ENCODE assay signal across 30 mouse cellular contexts in the genomic region with DNA sequence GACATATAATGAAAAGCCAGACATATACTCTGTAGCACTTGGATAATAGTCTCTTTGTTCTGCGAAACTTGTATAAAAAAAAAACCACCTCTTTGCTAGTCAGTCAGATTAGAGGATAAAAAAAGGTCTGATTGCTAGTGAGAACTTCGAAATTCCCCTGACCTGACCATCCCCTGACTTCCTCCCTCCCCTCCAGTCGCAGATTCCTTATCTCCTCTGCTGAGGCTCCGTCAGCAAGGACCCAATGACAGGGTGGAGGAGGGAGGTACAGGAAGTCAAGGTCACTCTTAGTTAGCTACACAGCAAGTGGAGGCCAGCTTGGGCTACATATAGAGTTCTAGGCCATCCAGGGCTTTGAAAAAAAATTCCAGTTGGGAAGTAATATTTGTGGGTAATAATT. TPM values are rescaled to one million over a fixed set of nuclear protein-coding genes. Genes with fewer than 3 reads are reported as not detected.
A peak's percentile ranks its signal among the peaks of the same experiment; 100 is the strongest.
DNase-seq lines count a peak whose midpoint lies in the region; ATAC-seq and TF ChIP-seq lines count a peak whose summit lies in the region.
"Had no signal": no experiment of that assay in that cellular context is flagged by ENCODE, and none has a peak within 500 bp of the region (broad histone marks: within the 10 kb centered on the region; RNA-seq: fewer than 3 reads in every experiment).

No protein-coding gene starts in this region.

- DNase-seq in heart, embryonic 10.5 days (ENCODE audit: low spot score) = no peak
- DNase-seq in heart, adult 11 months = no peak
- DNase-seq in stomach, postnatal 0 days (ENCODE audit: low spot score) = no peak
- DNase-seq in right cerebral cortex, adult 18-20 months = no peak
- DNase-seq: adrenal gland, adult 8-10 months; cerebellum, adult 18-20 months; cerebellum, postnatal 14 days; embryo, embryonic 11 days; gastrocnemius, postnatal 36 days; kidney, adult 8-10 months; kidney, postnatal 14 days; left cerebral cortex, postnatal 4 days; lung, postnatal 4 days; right cerebral cortex, postnatal 4 days; thymus, postnatal 25 days had no signal

- 13% methylated on average over 4 of the region's 4 CpGs for WGBS in heart, embryonic 10.5 days
- WGBS in stomach, embryonic 15.5 days = 21% methylated on average over 4 of the region's 4 CpGs
- WGBS in stomach, postnatal 0 days = 36% methylated on average over 4 of the region's 4 CpGs
- WGBS in intestine, embryonic 15.5 days = 23% methylated on average over 4 of the region's 4 CpGs
- 60% methylated on average over 4 of the region's 4 CpGs for WGBS in midbrain, embryonic 16.5 days

- peak overlapping the region; percentile 60; the same call in 1 of the 2 replicates for H3K27ac ChIP-seq in heart, embryonic 10.5 days
- peak overlapping the region; percentile 48 for H3K27ac ChIP-seq in stomach, embryonic 15.5 days
- no peak overlapping the region for H3K27ac ChIP-seq in stomach, postnatal 0 days (replicated peaks)
- H3K27ac ChIP-seq in intestine, embryonic 15.5 days = peak overlapping the region; percentile 37; the same call in 1 of the 2 replicates
- H3K27ac ChIP-seq in midbrain, embryonic 16.5 days (ENCODE audit: low read length) = no peak overlapping the region
- H3K27ac ChIP-seq: forebrain, embryonic 13.5 days; heart, embryonic 15.5 days; hindbrain, embryonic 10.5 days; hindbrain, postnatal 0 days; limb, embryonic 15.5 days; midbrain, embryonic 15.5 days; neural tube, embryonic 13.5 days had no signal

- H3K36me3 ChIP-seq in heart, embryonic 10.5 days = no peaks in the 10 kb centered on the region
- 0 out of 2 replicates have a peak, but pooled peaks cover 5% of the 10 kb centered on the region for H3K36me3 ChIP-seq in stomach, embryonic 15.5 days
- no peaks in the 10 kb centered on the region for H3K36me3 ChIP-seq in stomach, postnatal 0 days (ENCODE audit: control insufficient read depth, insufficient read depth, low read length)
- no peaks in the 10 kb centered on the region for H3K36me3 ChIP-seq in intestine, embryonic 15.5 days
- no peaks in the 10 kb centered on the region for H3K36me3 ChIP-seq in midbrain, embryonic 16.5 days (ENCODE audit: control insufficient read depth, insufficient read depth, low read length)
- H3K36me3 ChIP-seq: heart, embryonic 15.5 days; hindbrain, embryonic 10.5 days; midbrain, embryonic 15.5 days; neural tube, embryonic 13.5 days had no signal

- H3K9me3 ChIP-seq in heart, embryonic 10.5 days = no peaks in the 10 kb centered on the region
- no peaks in the 10 kb centered on the region for H3K9me3 ChIP-seq in stomach, embryonic 15.5 days
- H3K9me3 ChIP-seq in stomach, postnatal 0 days (ENCODE audit: control insufficient read depth, low read length) = no peaks in the 10 kb centered on the region
- no peaks in the 10 kb centered on the region for H3K9me3 ChIP-seq in intestine, embryonic 15.5 days
- H3K9me3 ChIP-seq in midbrain, embryonic 16.5 days (replicated peaks; ENCODE audit: control insufficient read depth, low read length, poor library complexity, severe bottlenecking) = 0 out of 2 replicates have a peak, but pooled peaks cover 2% of the 10 kb centered on the region
- H3K9me3 ChIP-seq: heart, embryonic 15.5 days; hindbrain, embryonic 10.5 days; limb, embryonic 15.5 days; midbrain, embryonic 15.5 days; neural tube, embryonic 13.5 days had no signal

- no peak overlapping the region for H3K4me3 ChIP-seq in heart, embryonic 10.5 days
- H3K4me3 ChIP-seq in stomach, embryonic 15.5 days (replicated peaks) = no peak overlapping the region
- no peak overlapping the region for H3K4me3 ChIP-seq in stomach, postnatal 0 days (ENCODE audit: low read depth, low read length)
- no peak overlapping the region for H3K4me3 ChIP-seq in intestine, embryonic 15.5 days (replicated peaks)
- H3K4me3 ChIP-seq in midbrain, embryonic 16.5 days (ENCODE audit: low read depth, low read length) = no peak overlapping the region
- H3K4me3 ChIP-seq: forebrain, embryonic 13.5 days; heart, embryonic 15.5 days; hindbrain, embryonic 10.5 days; limb, embryonic 15.5 days; midbrain, embryonic 15.5 days; myocyte; neural tube, embryonic 13.5 days had no signal

- H3K27me3 ChIP-seq in heart, embryonic 10.5 days (ENCODE audit: insufficient read depth, poor library complexity, severe bottlenecking) = peaks cover 12% of the 10 kb centered on the region; the same call in 1 of the 2 replicates
- no peaks in the 10 kb centered on the region for H3K27me3 ChIP-seq in stomach, embryonic 15.5 days (replicated peaks)
- no peaks in the 10 kb centered on the region for H3K27me3 ChIP-seq in stomach, postnatal 0 days (ENCODE audit: control insufficient read depth, insufficient read depth, low read length)
- no peaks in the 10 kb centered on the region for H3K27me3 ChIP-seq in intestine, embryonic 15.5 days (replicated peaks)
- no peaks in the 10 kb centered on the region; the same call in 1 of the 2 replicates for H3K27me3 ChIP-seq in midbrain, embryonic 16.5 days (ENCODE audit: control insufficient read depth, insufficient read depth, low read depth, low read length)
- H3K27me3 ChIP-seq: forebrain, embryonic 13.5 days; midbrain, embryonic 15.5 days had no signal

- no peak for TF ChIP-seq EP300 in stomach, postnatal 0 days (optimal IDR thresholded peaks at IDR 0.05)

- H3K9ac ChIP-seq in stomach, embryonic 15.5 days = no peak overlapping the region
- no peak overlapping the region for H3K9ac ChIP-seq in stomach, postnatal 0 days (ENCODE audit: low read length)
- H3K9ac ChIP-seq in intestine, embryonic 15.5 days = no peak overlapping the region
- H3K9ac ChIP-seq in midbrain, embryonic 16.5 days (ENCODE audit: low read depth, low read length) = no peak overlapping the region
- H3K9ac ChIP-seq: forebrain, embryonic 13.5 days; heart, embryonic 15.5 days; limb, embryonic 15.5 days; midbrain, embryonic 15.5 days; neural tube, embryonic 13.5 days had no signal

- ATAC-seq in stomach, embryonic 15.5 days (ENCODE audit: insufficient read depth, low FRiP score, low read depth) = no peak; the same call in 1 of the 2 replicates
- no peak for ATAC-seq in stomach, postnatal 0 days (ENCODE audit: low FRiP score, low TSS enrichment)
- peak; percentile 88 for ATAC-seq in intestine, embryonic 15.5 days
- ATAC-seq in midbrain, embryonic 16.5 days = no peak
- ATAC-seq: activated CD4-positive, CD25-positive, alpha-beta regulatory T cell, adult 4 months; forebrain, embryonic 13.5 days; hindbrain, postnatal 0 days; midbrain, embryonic 15.5 days had no signal

- no peak overlapping the region for H3K4me2 ChIP-seq in stomach, embryonic 15.5 days
- no peak overlapping the region for H3K4me2 ChIP-seq in stomach, postnatal 0 days (replicated peaks; ENCODE audit: low read depth)
- no peak overlapping the region for H3K4me2 ChIP-seq in intestine, embryonic 15.5 days (replicated peaks)
- no peak overlapping the region for H3K4me2 ChIP-seq in midbrain, embryonic 16.5 days (ENCODE audit: low read length)
- H3K4me2 ChIP-seq: forebrain, embryonic 13.5 days; heart, embryonic 15.5 days; limb, embryonic 15.5 days; midbrain, embryonic 15.5 days; neural tube, embryonic 13.5 days had no signal

- TF ChIP-seq CTCF in stomach, postnatal 0 days (IDR thresholded peaks at IDR 0.05; ENCODE audit: low read depth) = no peak

- H3K4me1 ChIP-seq in heart, embryonic 10.5 days = peaks cover 38% of the 10 kb centered on the region
- H3K4me1 ChIP-seq in stomach, embryonic 15.5 days = 0 out of 2 replicates have a peak, but pooled peaks cover 7% of the 10 kb centered on the region
- H3K4me1 ChIP-seq in stomach, postnatal 0 days (replicated peaks; ENCODE audit: control insufficient read depth, insufficient read depth) = no peaks in the 10 kb centered on the region
- H3K4me1 ChIP-seq in intestine, embryonic 15.5 days (replicated peaks) = peaks cover 11% of the 10 kb centered on the region; the same call in 1 of the 2 replicates
- no peaks in the 10 kb centered on the region for H3K4me1 ChIP-seq in midbrain, embryonic 16.5 days (ENCODE audit: control insufficient read depth, insufficient read depth, low read length)
- H3K4me1 ChIP-seq: forebrain, embryonic 13.5 days; midbrain, embryonic 15.5 days had no signal

RNA-seq across cellular contexts. Expression of a gene that starts 9.0 kb away (rescaled TPM):
- 0.21 and 0.48 TPM in 2 replicates for polyA plus RNA-seq in heart, embryonic 10.5 days (2016; fragmentation: Nextera tagmentation; extraction: Ambion mirVana)
- polyA plus RNA-seq in stomach, embryonic 15.5 days (2015; fragmentation: Nextera tagmentation; extraction: Ambion mirVana) = 1.4 and 1.9 TPM in 2 replicates
- polyA plus RNA-seq in stomach, postnatal 0 days (2015; fragmentation: Nextera tagmentation; extraction: Ambion mirVana) = 1.5 and 2.5 TPM in 2 replicates
- 1.3 and 2.0 TPM in 2 replicates for polyA plus RNA-seq in intestine, embryonic 15.5 days (2015; fragmentation: Nextera tagmentation; extraction: Ambion mirVana)
- polyA plus RNA-seq in midbrain, embryonic 16.5 days (2015; fragmentation: Nextera tagmentation; extraction: Ambion mirVana) = 0.97 and 1.4 TPM in 2 replicates
- polyA plus RNA-seq: activated CD4-positive, CD25-positive, alpha-beta regulatory T cell, adult 4 months; myocyte had no signal

RNA-seq across cellular contexts. Expression of a gene that starts 25.9 kb away (rescaled TPM):
- 0.16 and 0.30 TPM in 2 replicates for polyA plus RNA-seq in heart, embryonic 10.5 days (2016; fragmentation: Nextera tagmentation; extraction: Ambion mirVana)
- polyA plus RNA-seq in stomach, embryonic 15.5 days (2015; fragmentation: Nextera tagmentation; extraction: Ambion mirVana) = 0.13 and 0.21 TPM in 2 replicates
- polyA plus RNA-seq in stomach, postnatal 0 days (2015; fragmentation: Nextera tagmentation; extraction: Ambion mirVana) = not detected in 2 replicates
- polyA plus RNA-seq in intestine, embryonic 15.5 days (2015; fragmentation: Nextera tagmentation; extraction: Ambion mirVana) = 0.13 and 0.21 TPM in 2 replicates
- polyA plus RNA-seq in midbrain, embryonic 16.5 days (2015; fragmentation: Nextera tagmentation; extraction: Ambion mirVana) = 0.16 and 0.29 TPM in 2 replicates
- polyA plus RNA-seq: activated CD4-positive, CD25-positive, alpha-beta regulatory T cell, adult 4 months; forebrain, embryonic 13.5 days; heart, embryonic 15.5 days; hindbrain, embryonic 10.5 days; liver, embryonic 16.5 days; lung, embryonic 16.5 days; midbrain, embryonic 15.5 days; myocyte; neural tube, embryonic 13.5 days; stomach, embryonic 16.5 days had no signal

RNA-seq across cellular contexts. Expression of a gene that starts 41.3 kb away (rescaled TPM):
- polyA plus RNA-seq in heart, embryonic 10.5 days (2016; fragmentation: Nextera tagmentation; extraction: Ambion mirVana) = 6.8 and 8.3 TPM in 2 replicates
- 55.9 and 69.8 TPM in 2 replicates for polyA plus RNA-seq in stomach, embryonic 15.5 days (2015; fragmentation: Nextera tagmentation; extraction: Ambion mirVana)
- polyA plus RNA-seq in stomach, postnatal 0 days (2015; fragmentation: Nextera tagmentation; extraction: Ambion mirVana) = 31.4 and 36.8 TPM in 2 replicates
- polyA plus RNA-seq in intestine, embryonic 15.5 days (2015; fragmentation: Nextera tagmentation; extraction: Ambion mirVana) = 161 and 174 TPM in 2 replicates
- 3.2 and 3.4 TPM in 2 replicates for polyA plus RNA-seq in midbrain, embryonic 16.5 days (2015; fragmentation: Nextera tagmentation; extraction: Ambion mirVana)
- polyA plus RNA-seq: activated CD4-positive, CD25-positive, alpha-beta regulatory T cell, adult 4 months had no signal

Comparison
In these comparisons a context has a peak if more than half of its experiments do, and no peak if none do; other contexts are left out.
1. H3K27ac ChIP-seq: peak in heart, embryonic 10.5 days (single experiment), stomach, embryonic 15.5 days (single experiment) and intestine, embryonic 15.5 days (single experiment); none in stomach, postnatal 0 days (single experiment) and midbrain, embryonic 16.5 days (single experiment).